Mouse (Mus musculus): Measurements from ENCODE around the gene Sun2.

- TF ChIP-seq CTCF (conservative IDR thresholded peaks at IDR 0.05; ENCODE audit: insufficient read depth, insufficient read length, low read depth, low read length) (no peak), POLR2A (IDR thresholded peaks at IDR 0.05; ENCODE audit: low read depth, low read length) (no peak)
Measured at GRCm38 (mm10) chr15:79691023-79691508, 51.3 kb downstream of the Sun2 start.
